In genomic region chr10:80827063-80827869, GRCm38 (mm10) we compare ENCODE assay signal across 9 mouse cellular contexts. TPM values are rescaled to one million over a fixed set of nuclear protein-coding genes. Genes with fewer than 3 reads are reported as not detected.
DNase-seq lines count a peak whose midpoint lies in the region; ATAC-seq and TF ChIP-seq lines count a peak whose summit lies in the region.
"Had no signal": no experiment of that assay in that cellular context is flagged by ENCODE, and none has a peak within 500 bp of the region (broad histone marks: within the 10 kb centered on the region; RNA-seq: fewer than 3 reads in every experiment).

No protein-coding gene starts in this region.

- DNase-seq in lung, adult 2 months = no peak
- DNase-seq in lung, postnatal 14 days = no peak
- no peak for DNase-seq in gastrocnemius, postnatal 14 days
- DNase-seq in embryo, embryonic 9.5 days (ENCODE audit: extremely low spot score) = no peak
- DNase-seq in spleen, postnatal 10 days (ENCODE audit: low spot score in 2 of 2) = no peak

- H3K27me3 ChIP-seq in embryonic facial prominence, embryonic 15.5 days = no peaks in the 10 kb centered on the region
- no peaks in the 10 kb centered on the region for H3K27me3 ChIP-seq in intestine, embryonic 16.5 days (replicated peaks; ENCODE audit: control insufficient read depth, insufficient read depth, low read length)
- H3K27me3 ChIP-seq in neural tube, embryonic 13.5 days = no peaks in the 10 kb centered on the region

- H3K4me3 ChIP-seq in lung, adult 2 months (replicated peaks; ENCODE audit: extremely low read depth, low read depth, low read length) = peak overlapping the region; percentile 92
- peak overlapping the region; percentile 71 for H3K4me3 ChIP-seq in embryonic facial prominence, embryonic 15.5 days (replicated peaks)
- H3K4me3 ChIP-seq in intestine, embryonic 16.5 days (ENCODE audit: low read length) = peak overlapping the region; percentile 73
- H3K4me3 ChIP-seq in neural tube, embryonic 13.5 days = peak overlapping the region; percentile 82

- H3K4me1 ChIP-seq in lung, adult 2 months (ENCODE audit: control insufficient read depth, insufficient read depth, low read length) = no peaks in the 10 kb centered on the region; the same call in 1 of the 2 replicates
- H3K4me1 ChIP-seq in embryonic facial prominence, embryonic 15.5 days = peaks cover 37% of the 10 kb centered on the region
- peaks cover 26% of the 10 kb centered on the region for H3K4me1 ChIP-seq in intestine, embryonic 16.5 days (ENCODE audit: control insufficient read depth, insufficient read depth, low read length)
- peaks cover 31% of the 10 kb centered on the region for H3K4me1 ChIP-seq in neural tube, embryonic 13.5 days (replicated peaks)

- H3K4me2 ChIP-seq in embryonic facial prominence, embryonic 15.5 days (replicated peaks) = peak overlapping the region; percentile 93
- H3K4me2 ChIP-seq in intestine, embryonic 16.5 days (ENCODE audit: low read depth, low read length) = peak overlapping the region; percentile 93
- H3K4me2 ChIP-seq in neural tube, embryonic 13.5 days = peak overlapping the region; percentile 100

- WGBS in lung, adult 2 months = 4% methylated on average over 29 of the region's 29 CpGs
- WGBS in embryonic facial prominence, embryonic 15.5 days = 5% methylated on average over 28 of the region's 29 CpGs
- 6% methylated on average over 28 of the region's 29 CpGs for WGBS in intestine, embryonic 16.5 days
- WGBS in neural tube, embryonic 13.5 days = 8% methylated on average over 29 of the region's 29 CpGs

- TF ChIP-seq CTCF in lung, adult 2 months (IDR thresholded peaks at IDR 0.05; ENCODE audit: insufficient read depth, low read length) = no peak

- intact Hi-C loops in gastrocnemius, postnatal 14 days (cut with DNase I; ENCODE audit: low total_unique reads) = loop anchor here (5.0 kb wide), 1 partner anchor 35 kb away; no protein-coding TSS in a partner anchor

- no peak for TF ChIP-seq POLR2A in lung, adult 2 months (IDR thresholded peaks at IDR 0.05; ENCODE audit: borderline replicate concordance, extremely low read depth, low read depth, low read length)

- H3K36me3 ChIP-seq in embryonic facial prominence, embryonic 15.5 days = peaks cover 18% of the 10 kb centered on the region
- peaks cover 4% of the 10 kb centered on the region; the same call in 1 of the 2 replicates for H3K36me3 ChIP-seq in intestine, embryonic 16.5 days (ENCODE audit: control insufficient read depth, insufficient read depth, low read length)
- H3K36me3 ChIP-seq in neural tube, embryonic 13.5 days = peaks cover 26% of the 10 kb centered on the region

- ATAC-seq in embryonic facial prominence, embryonic 15.5 days (ENCODE audit: insufficient number of reproducible peaks, low FRiP score, low TSS enrichment, low read depth) = no peak
- ATAC-seq in intestine, embryonic 16.5 days = no peak
- ATAC-seq in neural tube, embryonic 13.5 days (ENCODE audit: low read depth) = no peak

- no peaks in the 10 kb centered on the region for H3K9me3 ChIP-seq in embryonic facial prominence, embryonic 15.5 days (replicated peaks)
- no peaks in the 10 kb centered on the region for H3K9me3 ChIP-seq in intestine, embryonic 16.5 days (ENCODE audit: control insufficient read depth, low read length)
- H3K9me3 ChIP-seq in neural tube, embryonic 13.5 days = no peaks in the 10 kb centered on the region

- H3K9ac ChIP-seq in embryonic facial prominence, embryonic 15.5 days = peak overlapping the region; percentile 97
- peak overlapping the region; percentile 94 for H3K9ac ChIP-seq in intestine, embryonic 16.5 days (ENCODE audit: low read depth, low read length)
- H3K9ac ChIP-seq in neural tube, embryonic 13.5 days = peak overlapping the region; percentile 93

- H3K27ac ChIP-seq in embryonic facial prominence, embryonic 15.5 days (replicated peaks) = peak overlapping the region; percentile 91
- peak overlapping the region; percentile 91 for H3K27ac ChIP-seq in intestine, embryonic 16.5 days (ENCODE audit: low read length)
- H3K27ac ChIP-seq in neural tube, embryonic 13.5 days (replicated peaks) = peak overlapping the region; percentile 94

RNA-seq across cellular contexts. Expression of gene Oaz1, which starts 0.8 kb away (rescaled TPM):
- polyA plus RNA-seq in lung, adult 2 months (2012; rRNA removed) = 804 and 834 TPM in 2 replicates
- polyA plus RNA-seq in embryonic facial prominence, embryonic 15.5 days (2015; fragmentation: Nextera tagmentation; extraction: Ambion mirVana) = 1,751 and 1,885 TPM in 2 replicates
- 1,610 and 1,714 TPM in 2 replicates for polyA plus RNA-seq in intestine, embryonic 16.5 days (2015; fragmentation: Nextera tagmentation; extraction: Ambion mirVana)
- polyA plus RNA-seq in neural tube, embryonic 13.5 days (2015; fragmentation: Nextera tagmentation; extraction: Ambion mirVana) = 1,173 and 1,183 TPM in 2 replicates
- total RNA-seq in gastrocnemius, postnatal 14 days (2021) = 100 to 1,000 TPM; 787 to 812 TPM

RNA-seq across cellular contexts. Expression of gene Jsrp1, which starts 14.0 kb away (rescaled TPM):
- polyA plus RNA-seq in lung, adult 2 months (2012; rRNA removed) = 7.7 TPM in 1 of 2 replicates, not detected in the other
- polyA plus RNA-seq in embryonic facial prominence, embryonic 15.5 days (2015; fragmentation: Nextera tagmentation; extraction: Ambion mirVana) = 10.0 and 13.8 TPM in 2 replicates
- polyA plus RNA-seq in intestine, embryonic 16.5 days (2015; fragmentation: Nextera tagmentation; extraction: Ambion mirVana) = 0.70 and 0.82 TPM in 2 replicates
- polyA plus RNA-seq in neural tube, embryonic 13.5 days (2015; fragmentation: Nextera tagmentation; extraction: Ambion mirVana) = 0.76 and 1.1 TPM in 2 replicates
- total RNA-seq in gastrocnemius, postnatal 14 days (2021) = 100 to 1,000 TPM; 345 to 379 TPM

RNA-seq across cellular contexts. Expression of gene Lingo3, which starts 16.6 kb away (rescaled TPM):
- 0.10 and 0.31 TPM in 2 replicates for polyA plus RNA-seq in lung, adult 2 months (2012; rRNA removed)
- 2.2 and 2.5 TPM in 2 replicates for polyA plus RNA-seq in embryonic facial prominence, embryonic 15.5 days (2015; fragmentation: Nextera tagmentation; extraction: Ambion mirVana)
- polyA plus RNA-seq in intestine, embryonic 16.5 days (2015; fragmentation: Nextera tagmentation; extraction: Ambion mirVana) = 0.07 and 0.10 TPM in 2 replicates
- polyA plus RNA-seq in neural tube, embryonic 13.5 days (2015; fragmentation: Nextera tagmentation; extraction: Ambion mirVana) = 2.3 and 3.2 TPM in 2 replicates
- total RNA-seq in gastrocnemius, postnatal 14 days (2021) = 10 to 100 TPM; 11.3 to 24.5 TPM
- polyA plus RNA-seq: gonadal fat pad, adult 2 months had no signal

RNA-seq across cellular contexts. Expression of gene Amh, which starts 22.2 kb away (rescaled TPM):
- 0.62 and 1.3 TPM in 2 replicates for polyA plus RNA-seq in lung, adult 2 months (2012; rRNA removed)
- 0.09 TPM in 1 of 2 replicates, not detected in the other for polyA plus RNA-seq in embryonic facial prominence, embryonic 15.5 days (2015; fragmentation: Nextera tagmentation; extraction: Ambion mirVana)
- polyA plus RNA-seq in intestine, embryonic 16.5 days (2015; fragmentation: Nextera tagmentation; extraction: Ambion mirVana) = 0.07 and 0.10 TPM in 2 replicates
- 0.11 TPM in 1 of 2 replicates, not detected in the other for polyA plus RNA-seq in neural tube, embryonic 13.5 days (2015; fragmentation: Nextera tagmentation; extraction: Ambion mirVana)
- under 1 TPM in 1 of 2 experiments, not detected in 1; 0.25 TPM for total RNA-seq in gastrocnemius, postnatal 14 days (2021)

RNA-seq across cellular contexts. Expression of gene Lsm7, which starts 27.7 kb away (rescaled TPM):
- polyA plus RNA-seq in lung, adult 2 months (2012; rRNA removed) = 78.5 and 79.1 TPM in 2 replicates
- 252 and 265 TPM in 2 replicates for polyA plus RNA-seq in embryonic facial prominence, embryonic 15.5 days (2015; fragmentation: Nextera tagmentation; extraction: Ambion mirVana)
- polyA plus RNA-seq in intestine, embryonic 16.5 days (2015; fragmentation: Nextera tagmentation; extraction: Ambion mirVana) = 198 and 240 TPM in 2 replicates
- polyA plus RNA-seq in neural tube, embryonic 13.5 days (2015; fragmentation: Nextera tagmentation; extraction: Ambion mirVana) = 199 and 218 TPM in 2 replicates
- 10 to 100 TPM; 24.5 to 27.7 TPM for total RNA-seq in gastrocnemius, postnatal 14 days (2021)
